Mouse (Mus musculus): ENCODE data around the gene D930007J09Rik.

DNA sequence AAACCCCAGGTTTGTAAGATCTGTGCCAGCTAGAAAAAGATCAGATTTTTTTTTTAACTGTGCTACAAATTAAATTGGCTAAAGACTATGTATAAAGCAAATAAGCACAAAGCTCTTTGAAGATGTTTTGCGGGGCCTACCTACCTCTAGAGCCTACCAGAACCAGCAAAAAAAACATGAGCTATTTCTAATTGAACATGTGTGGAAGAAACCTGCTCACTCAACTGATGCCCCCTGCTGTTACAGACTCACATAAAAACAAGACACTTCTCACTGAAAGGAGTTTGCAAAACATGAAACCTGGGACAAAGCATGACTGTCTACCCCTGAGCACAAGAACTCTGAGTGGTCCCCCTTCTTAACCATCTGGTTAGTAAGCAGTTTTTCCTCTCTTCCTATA lies 5.6 kb downstream of the D930007J09Rik start:
- TF ChIP-seq CTCF (IDR thresholded peaks at IDR 0.05; ENCODE audit: low read depth, low read length) (no peak), POLR2A (IDR thresholded peaks at IDR 0.05; ENCODE audit: extremely low read depth, insufficient read depth, low read length) (no peak)
